ENCODE assay signal across 8 mouse cellular contexts in the genomic region with DNA sequence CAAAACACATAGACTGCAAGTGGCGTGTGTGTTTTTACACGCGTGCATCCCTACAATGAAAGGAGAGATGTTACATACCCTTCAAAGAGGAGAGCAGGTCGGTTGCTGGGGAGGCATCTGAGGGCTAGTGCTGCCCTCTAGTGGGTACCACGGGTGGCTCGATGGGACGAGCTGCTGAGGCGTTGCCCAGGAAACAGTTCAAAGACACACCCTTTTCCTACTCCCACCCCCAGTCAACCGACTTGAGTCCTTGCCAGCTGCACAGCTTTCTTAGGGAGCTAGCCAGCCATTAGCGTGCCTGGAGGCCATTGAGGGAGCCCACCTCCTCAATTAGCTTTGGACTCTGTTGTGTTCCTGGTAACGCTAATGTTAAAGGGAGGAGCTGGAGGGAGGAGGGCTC. TPM values are rescaled to one million over a fixed set of nuclear protein-coding genes. Genes with fewer than 3 reads are reported as not detected.
DNase-seq lines count a peak whose midpoint lies in the region; ATAC-seq lines count a peak whose summit lies in the region.

No protein-coding gene starts in this region.

- ATAC-seq in intestine, embryonic 15.5 days = peak; percentile 82
- ATAC-seq in megakaryocyte-erythroid progenitor cell, adult 5-6 weeks (replicated peaks; ENCODE audit: low FRiP score, low TSS enrichment, poor library complexity, severe bottlenecking) = peak; percentile 94

- no peaks in the 10 kb centered on the region for H3K9me3 ChIP-seq in intestine, embryonic 15.5 days

- no peak overlapping the region for H3K9ac ChIP-seq in intestine, embryonic 15.5 days

- no peaks in the 10 kb centered on the region for H3K27me3 ChIP-seq in intestine, embryonic 15.5 days (replicated peaks)

- H3K4me3 ChIP-seq in intestine, embryonic 15.5 days (replicated peaks) = peak overlapping the region; percentile 31

- H3K36me3 ChIP-seq in intestine, embryonic 15.5 days = no peaks in the 10 kb centered on the region

- no peak overlapping the region for H3K27ac ChIP-seq in intestine, embryonic 15.5 days

- intact Hi-C loops in gastrocnemius, postnatal 36 days (cut with DNase I) = loop anchor here (2.0 to 5.0 kb wide), 2 partner anchors 31 to 94 kb away; partner anchors contain the start of genes Atg101 and Grasp
- intact Hi-C loops in left cerebral cortex, postnatal 14 days (cut with DNase I) = no loop called here

- peak overlapping the region; percentile 65 for H3K4me2 ChIP-seq in intestine, embryonic 15.5 days (replicated peaks)

- peak; percentile 93 for DNase-seq in adrenal gland, adult 2 months
- peak; percentile 92 for DNase-seq in embryo, embryonic 11 days
- DNase-seq in gastrocnemius, postnatal 36 days = peak; percentile 88 to 90
- DNase-seq in left cerebral cortex, postnatal 14 days (ENCODE audit: low spot score in 2 of 2) = peak; percentile 95 to 96
- peak; percentile 92 for DNase-seq in right cerebral cortex, postnatal 14 days
- DNase-seq in urinary bladder, postnatal 25 days (ENCODE audit: low spot score) = peak; percentile 83

- 4% methylated on average over 11 of the region's 11 CpGs for WGBS in intestine, embryonic 15.5 days

- peaks cover 8% of the 10 kb centered on the region for H3K4me1 ChIP-seq in intestine, embryonic 15.5 days (replicated peaks)

RNA-seq across cellular contexts. Expression of gene 6030408B16Rik, which starts 22.8 kb away (rescaled TPM):
- total RNA-seq in adrenal gland, adult 2 months (2021) = under 1 TPM; 0.40 to 0.52 TPM
- polyA plus RNA-seq in adrenal gland, adult 2 months (2012; rRNA removed) = 1.4 and 2.0 TPM in 2 replicates
- total RNA-seq in gastrocnemius, postnatal 36 days (2021) = under 1 TPM; 0.23 to 0.44 TPM
- 4.1 TPM in 2 replicates for polyA plus RNA-seq in intestine, embryonic 15.5 days (2015; fragmentation: Nextera tagmentation; extraction: Ambion mirVana)
- total RNA-seq in left cerebral cortex, postnatal 14 days (2021) = under 1 TPM; 0.24 to 0.49 TPM
- total RNA-seq in megakaryocyte-erythroid progenitor cell, adult 5-6 weeks (2014; fragmentation: Nextera tagmentation) = not detected in 2 replicates
- total RNA-seq in megakaryocyte-erythroid progenitor cell, adult 5-6 weeks (2017) = not detected in 2 replicates

RNA-seq across cellular contexts. Expression of gene Atg101, which starts 31.8 kb away (rescaled TPM):
- 10 to 100 TPM; 38.6 to 58.8 TPM for total RNA-seq in adrenal gland, adult 2 months (2021)
- 31.9 and 35.4 TPM in 2 replicates for polyA plus RNA-seq in adrenal gland, adult 2 months (2012; rRNA removed)
- 10 to 100 TPM; 30.6 to 32.6 TPM for total RNA-seq in gastrocnemius, postnatal 36 days (2021)
- 61.1 and 62.0 TPM in 2 replicates for polyA plus RNA-seq in intestine, embryonic 15.5 days (2015; fragmentation: Nextera tagmentation; extraction: Ambion mirVana)
- total RNA-seq in left cerebral cortex, postnatal 14 days (2021) = 10 to 100 TPM; 38.5 to 43.2 TPM
- total RNA-seq in megakaryocyte-erythroid progenitor cell, adult 5-6 weeks (2014; fragmentation: Nextera tagmentation) = 14.7 and 18.0 TPM in 2 replicates
- total RNA-seq in megakaryocyte-erythroid progenitor cell, adult 5-6 weeks (2017) = 31.7 and 42.1 TPM in 2 replicates

RNA-seq across cellular contexts. Expression of gene Krt80, which starts 54.1 kb away (rescaled TPM):
- 1 to 10 TPM; 3.6 TPM for total RNA-seq in adrenal gland, adult 2 months (2021)
- polyA plus RNA-seq in adrenal gland, adult 2 months (2012; rRNA removed) = 1.9 and 2.3 TPM in 2 replicates
- total RNA-seq in gastrocnemius, postnatal 36 days (2021) = 1 to 10 TPM; 1.9 to 2.5 TPM
- 1.2 TPM in 2 replicates for polyA plus RNA-seq in intestine, embryonic 15.5 days (2015; fragmentation: Nextera tagmentation; extraction: Ambion mirVana)
- total RNA-seq in left cerebral cortex, postnatal 14 days (2021) = 1 to 10 TPM; 1.6 to 1.9 TPM
- total RNA-seq in megakaryocyte-erythroid progenitor cell, adult 5-6 weeks (2014; fragmentation: Nextera tagmentation) = not detected in 2 replicates
- 0.57 TPM in 1 of 2 replicates, not detected in the other for total RNA-seq in megakaryocyte-erythroid progenitor cell, adult 5-6 weeks (2017)
